Mouse (Mus musculus) midbrain, embryonic 14.5 days (tissue): ENCODE measurements around the gene Tbccd1. TPM values are rescaled to one million over a fixed set of nuclear protein-coding genes. Genes with fewer than 3 reads are reported as not detected.

Experiments
- ATAC-seq: fragments of 200-750 bp; cut with Nextera tagmentation; 2 replicates; pipeline ENCODE4 v1.8.0; 2017; ENCODE audit warnings: moderate number of reproducible peaks, moderate library complexity; ENCODE audit not compliant: low FRiP score, low TSS enrichment
- DNase-seq: peaks from one replicate; pipeline ENCODE4 v3.0.0-alpha.2; 2015
- H3K27ac ChIP-seq: fragments of 300-500 bp; sonication (generic); replicated peaks from 2 replicates; pipeline ENCODE4 v1.5.1; 2014; ENCODE audit warnings: mild to moderate bottlenecking, low read depth, low read length, moderate library complexity
- H3K27me3 ChIP-seq: fragments of 300-500 bp; sonication (generic); 2 replicates; pipeline ENCODE4 v1.6.1; 2014; ENCODE audit warnings: low read length, control low read depth, mixed read lengths; ENCODE audit not compliant: control insufficient read depth, insufficient read depth
- H3K36me3 ChIP-seq: fragments of 300-500 bp; sonication (generic); 2 replicates; pipeline ENCODE4 v1.6.1; 2014; ENCODE audit warnings: low read length, control low read depth; ENCODE audit not compliant: control insufficient read depth, insufficient read depth
- H3K4me1 ChIP-seq: fragments of 300-500 bp; sonication (generic); 2 replicates; pipeline ENCODE4 v1.6.1; 2014; ENCODE audit warnings: mild to moderate bottlenecking, antibody characterized with exemption, low read length, control low read depth; ENCODE audit not compliant: control insufficient read depth, insufficient read depth
- H3K4me2 ChIP-seq: fragments of 300-500 bp; sonication (generic); 2 replicates; pipeline ENCODE4 v1.6.1; 2014; ENCODE audit warnings: mild to moderate bottlenecking, low read length, moderate library complexity
- H3K4me3 ChIP-seq: fragments of 300-500 bp; sonication (generic); replicated peaks from 2 replicates; pipeline ENCODE4 v1.5.1; 2014; ENCODE audit warnings: low read depth, low read length
- H3K9ac ChIP-seq: fragments of 300-500 bp; sonication (generic); replicated peaks from 2 replicates; pipeline ENCODE4 v1.6.1; 2014; ENCODE audit warnings: mild to moderate bottlenecking, low read length, moderate library complexity
- H3K9me3 ChIP-seq: fragments of 300-500 bp; sonication (generic); 2 replicates; pipeline ENCODE4 v1.6.1; 2016; ENCODE audit warnings: low read length, control low read depth, mixed read lengths; ENCODE audit not compliant: control insufficient read depth
- WGBS: fragments of 180-500 bp; shearing (Covaris S2); extraction: QIAGEN DNeasy Blood & Tissue Kit; methylation state at CpG from one replicate; pipeline ENCODE4 v1.1.7; 2014; 5-methylcytosine and 5-hydroxymethylcytosine counted together
- polyA plus RNA-seq: library from polyadenylated mRNA; unstranded; fragments of >200 nt; fragmentation: Nextera tagmentation; extraction: Ambion mirVana; gene quantifications from 2 replicates; pipeline ENCODE4 v1.2.1, GENCODE M21; 2014

Gene Tbccd1
- polyA plus RNA-seq, result 19.4 and 25.5 TPM in 2 replicates

GRCm38 (mm10) chr16:22857431-22858113 lies at the start of gene Tbccd1, which contains the start of gene Dnajb11:
Gene Tbccd1, minus strand, starts transcription at chr16:22857669.
Gene Dnajb11, plus strand, starts transcription at chr16:22857845.
- H3K4me2 ChIP-seq, result peak within 1 kb of the TSS; percentile 88
- H3K36me3 ChIP-seq, result peaks cover 15% of the 10 kb centered on the region
- ATAC-seq (peak; percentile 99), DNase-seq (peak; percentile 99)
- H3K27ac ChIP-seq, result peak within 1 kb of the TSS; percentile 72
- peak within 1 kb of the TSS; percentile 84 for H3K4me3 ChIP-seq
- peaks cover 16% of the 10 kb centered on the region for H3K4me1 ChIP-seq
- under 1% methylated on average over 62 of the region's 62 CpGs for WGBS
- no peaks in the 10 kb centered on the region for H3K9me3 ChIP-seq
- H3K9ac ChIP-seq, result peak within 1 kb of the TSS; percentile 75
- H3K27me3 ChIP-seq, result no peaks in the 10 kb centered on the region

GRCm38 (mm10) chr16:22901326-22901725 lies 43.9 kb upstream of the Tbccd1 start:
- no peak overlapping the region for H3K4me2 ChIP-seq
- no peak for ATAC-seq
- WGBS, result 91% methylated on average over 3 of the region's 3 CpGs
- no peak overlapping the region for H3K9ac ChIP-seq
- H3K36me3 ChIP-seq, result no peaks in the 10 kb centered on the region
- no peak overlapping the region for H3K4me3 ChIP-seq
- no peaks in the 10 kb centered on the region for H3K4me1 ChIP-seq
- DNase-seq, result no peak
- H3K27ac ChIP-seq, result no peak overlapping the region
- no peaks in the 10 kb centered on the region for H3K9me3 ChIP-seq
- H3K27me3 ChIP-seq, result no peaks in the 10 kb centered on the region

GRCm38 (mm10) chr16:22899866-22900570 lies 42.5 kb upstream of the Tbccd1 start:
- H3K9ac ChIP-seq, result no peak overlapping the region
- no peaks in the 10 kb centered on the region for H3K27me3 ChIP-seq
- no peak overlapping the region for H3K27ac ChIP-seq
- ATAC-seq (no peak), DNase-seq (no peak)
- 87% methylated on average over 10 of the region's 10 CpGs for WGBS
- H3K9me3 ChIP-seq, result no peaks in the 10 kb centered on the region
- H3K4me3 ChIP-seq, result no peak overlapping the region
- H3K4me2 ChIP-seq, result no peak overlapping the region
- no peaks in the 10 kb centered on the region for H3K36me3 ChIP-seq
- no peaks in the 10 kb centered on the region for H3K4me1 ChIP-seq

- H3K27me3 ChIP-seq, result no peaks in the 10 kb centered on the region
- no peak overlapping the region for H3K4me2 ChIP-seq
- DNase-seq (no peak), ATAC-seq (no peak)
- no peak overlapping the region for H3K27ac ChIP-seq
- no peaks in the 10 kb centered on the region for H3K4me1 ChIP-seq
- no peaks in the 10 kb centered on the region for H3K9me3 ChIP-seq
- no peak overlapping the region for H3K4me3 ChIP-seq
- 62% methylated on average over 5 of the region's 5 CpGs for WGBS
- no peaks in the 10 kb centered on the region for H3K36me3 ChIP-seq
- no peak overlapping the region for H3K9ac ChIP-seq
These were observed 41.9 kb upstream of the Tbccd1 start for GRCm38 (mm10) chr16:22899346-22899745.

GRCm38 (mm10) chr16:22896618-22897017 lies 39.1 kb upstream of the Tbccd1 start:
- H3K4me2 ChIP-seq, result no peak overlapping the region
- ATAC-seq (no peak), DNase-seq (no peak)
- H3K27ac ChIP-seq, result no peak overlapping the region
- H3K4me1 ChIP-seq, result no peaks in the 10 kb centered on the region
- H3K36me3 ChIP-seq, result no peaks in the 10 kb centered on the region
- H3K4me3 ChIP-seq, result no peak overlapping the region
- 65% methylated on average over 2 of the region's 2 CpGs for WGBS
- H3K9ac ChIP-seq, result no peak overlapping the region
- H3K27me3 ChIP-seq, result no peaks in the 10 kb centered on the region
- H3K9me3 ChIP-seq, result no peaks in the 10 kb centered on the region

GRCm38 (mm10) chr16:22894095-22894494 lies 36.6 kb upstream of the Tbccd1 start:
- DNase-seq, result no peak

GRCm38 (mm10) chr16:22891733-22892154 lies 34.3 kb upstream of the Tbccd1 start:
- H3K4me1 ChIP-seq, result no peaks in the 10 kb centered on the region
- no peaks in the 10 kb centered on the region for H3K27me3 ChIP-seq
- H3K36me3 ChIP-seq, result no peaks in the 10 kb centered on the region
- no peak overlapping the region for H3K27ac ChIP-seq
- no peak overlapping the region for H3K9ac ChIP-seq
- no peak overlapping the region for H3K4me3 ChIP-seq
- WGBS, result 97% methylated on average over 8 of the region's 8 CpGs
- no peak for ATAC-seq
- no peaks in the 10 kb centered on the region for H3K9me3 ChIP-seq
- no peak overlapping the region for H3K4me2 ChIP-seq
- no peak for DNase-seq

More at GRCm38 (mm10) chr16:22894095-22894494, 36.6 kb upstream of the Tbccd1 start:
- Histone ChIP-seq H3K27me3 (no peaks in the 10 kb centered on the region), H3K4me3 (no peak overlapping the region), H3K27ac (no peak overlapping the region), H3K4me1 (no peaks in the 10 kb centered on the region), H3K9ac (no peak overlapping the region), H3K36me3 (no peaks in the 10 kb centered on the region), H3K4me2 (no peak overlapping the region), H3K9me3 (no peaks in the 10 kb centered on the region)
- no peak for ATAC-seq
- 71% methylated on average over 8 of the region's 8 CpGs for WGBS

- Histone ChIP-seq H3K9me3 (no peaks in the 10 kb centered on the region), H3K9ac (no peak within 1 kb of the TSS), H3K4me3 (no peak within 1 kb of the TSS), H3K36me3 (no peaks in the 10 kb centered on the region), H3K27ac (no peak within 1 kb of the TSS), H3K27me3 (no peaks in the 10 kb centered on the region), H3K4me1 (no peaks in the 10 kb centered on the region), H3K4me2 (no peak within 1 kb of the TSS)
- ATAC-seq (no peak), DNase-seq (no peak)
- WGBS, result 86% methylated on average over 11 of the region's 11 CpGs
These were observed 33.4 kb upstream of the Tbccd1 start, which contains the start of gene Ahsg for GRCm38 (mm10) chr16:22890683-22891510. Gene Ahsg, plus strand, starts transcription at chr16:22891277.
